Mouse (Mus musculus) layer of hippocampus, adult 6 months (tissue): ENCODE results near the gene Klhdc9. TPM values are rescaled to one million over a fixed set of nuclear protein-coding genes. Genes with fewer than 3 reads are reported as not detected.

ENCODE experiments used
- long read RNA-seq, 2 experiments: library from polyadenylated mRNA; unstranded; transcript quantifications; one replicate each; pipeline ENCODE4 v2.0.0; 2019 to 2020
- polyA plus RNA-seq: library from polyadenylated mRNA; unstranded; fragments of <200 nt; fragmentation: Nextera tagmentation; gene quantifications from 2 replicates; pipeline ENCODE4 v1.2.3, GENCODE M21; 2021

Gene Klhdc9
- 9.4 and 9.8 TPM in 2 replicates for polyA plus RNA-seq
- long read RNA-seq, experiment 1, transcript Klhdc9-201 (4 exons, 1,558 nt): major isoform, 17 of 22 reads
- long read RNA-seq, experiment 1, partial matches to known transcripts: 3 of 22 reads
- long read RNA-seq, experiment 1, other reads (novel, unspliced or antisense): 2 of 22 reads
- long read RNA-seq, experiment 2, transcript Klhdc9-201 (4 exons, 1,558 nt): major isoform, 25 of 27 reads
- long read RNA-seq, experiment 2, partial matches to known transcripts: 0 of 27 reads
- long read RNA-seq, experiment 2, other reads (novel, unspliced or antisense): 2 of 27 reads

GRCm38 (mm10) chr1:171360656-171361055 is at the start of gene Klhdc9:
Klhdc9 (minus strand) TSS chr1:171360798.

DNA sequence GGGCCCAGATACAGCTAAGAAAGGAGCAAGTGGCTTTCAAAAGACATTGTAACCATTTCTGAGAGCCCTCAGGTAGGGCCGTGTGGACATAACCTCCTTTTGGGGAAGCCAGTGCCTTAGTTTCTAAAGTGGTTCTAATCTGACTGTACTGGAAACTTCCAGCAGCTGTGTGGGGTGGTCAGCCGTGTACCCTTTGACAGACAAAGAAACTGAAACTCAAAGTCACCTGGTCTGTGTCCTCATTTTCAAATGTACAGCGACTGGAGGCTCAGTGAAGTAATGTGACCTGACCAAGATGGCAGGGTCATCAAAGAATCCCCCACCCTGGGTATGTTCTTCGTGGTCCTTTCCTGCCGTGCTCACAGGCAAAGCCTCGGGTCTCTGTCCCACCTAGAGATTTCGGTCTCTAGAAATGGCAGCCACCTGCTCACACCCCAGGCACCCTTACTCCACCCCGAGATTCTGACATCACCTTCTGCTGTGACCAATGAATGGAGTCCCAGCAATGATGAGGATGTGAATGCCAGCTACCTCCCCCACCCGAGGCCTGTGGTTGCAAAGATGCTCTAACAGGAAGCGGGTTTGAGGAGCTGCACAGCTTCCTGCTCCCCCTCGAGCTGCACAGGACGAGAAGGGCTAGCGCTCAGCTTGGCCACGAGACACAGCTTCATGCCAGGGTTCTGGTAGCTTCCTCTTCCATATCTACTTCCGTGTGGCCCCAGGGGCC is 27.9 kb upstream of the Klhdc9 start, which contains the start of gene Arhgap30:
TSS of gene Arhgap30 (plus strand) at position 579 of the 727 bp plus-strand sequence.

GRCm38 (mm10) chr1:171369845-171370556 is 9.4 kb upstream of the Klhdc9 start, which contains the start of gene Nectin4:
Nectin4 (plus strand) TSS chr1:171370099.

GRCm38 (mm10) chr1:171345225-171346094 is 15.1 kb downstream of the Klhdc9 start, which contains the start of the genes Nit1 and Pfdn2:
Nit1 (minus strand) TSS chr1:171345646.
Pfdn2 (plus strand) TSS chr1:171345670.

DNA sequence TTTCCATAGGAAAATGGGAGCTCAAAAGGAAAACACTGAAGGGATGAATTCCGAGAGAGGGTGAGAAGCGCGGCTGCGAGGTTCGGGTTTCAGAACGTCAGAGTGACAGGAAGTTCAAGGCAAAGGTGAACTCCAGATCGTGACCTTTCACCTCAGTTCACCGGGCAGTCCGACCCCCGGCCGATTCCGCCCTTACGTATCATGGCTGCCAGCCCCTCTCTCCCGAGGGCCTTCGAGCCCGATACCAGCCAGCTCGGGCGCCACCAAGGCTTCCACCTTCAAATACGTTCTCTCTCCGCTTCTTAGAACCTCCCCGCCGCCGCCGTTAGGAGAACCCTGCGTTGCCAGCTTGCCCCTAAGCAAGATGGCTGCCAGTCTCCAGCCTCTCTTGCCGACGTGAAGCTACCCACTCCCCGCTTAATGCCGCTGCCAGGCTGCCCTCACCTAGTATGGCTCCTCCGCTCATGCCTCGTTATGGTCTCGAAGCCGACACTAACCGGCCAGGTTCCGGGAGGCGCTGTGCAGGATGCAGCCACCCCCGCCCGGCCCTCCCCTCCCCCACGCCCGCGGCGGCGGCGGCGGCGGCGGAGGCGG is 31.7 kb downstream of the Klhdc9 start, which contains the start of gene Dedd:
TSS of gene Dedd (plus strand) at position 307 of the 594 bp plus-strand sequence.

Other genes starting within 250 kb of the Klhdc9 start
- gene Cfap126, start 246.9 kb downstream of the Klhdc9 start, polyA plus RNA-seq: 4.3 and 7.5 TPM in 2 replicates
- gene Sdhc, start 210.2 kb downstream of the Klhdc9 start, polyA plus RNA-seq: 67.1 and 75.0 TPM in 2 replicates
- not detected in 2 replicates for gene Mpz, start 210.1 kb downstream of the Klhdc9 start, polyA plus RNA-seq
- gene Pcp4l1, start 164.5 kb downstream of the Klhdc9 start, polyA plus RNA-seq: 51.6 and 80.2 TPM in 2 replicates
- 0.09 TPM in 1 of 2 replicates, not detected in the other for gene Nr1i3, start 146.8 kb downstream of the Klhdc9 start, polyA plus RNA-seq
- gene Tomm40l, start 138.3 kb downstream of the Klhdc9 start, polyA plus RNA-seq: 87.6 and 97.2 TPM in 2 replicates
- 4.8 and 6.2 TPM in 2 replicates for gene Apoa2, start 135.7 kb downstream of the Klhdc9 start, polyA plus RNA-seq
- 114 and 119 TPM in 2 replicates for gene Fcer1g, start 126.4 kb downstream of the Klhdc9 start, polyA plus RNA-seq
- 5.2 and 5.5 TPM in 2 replicates for gene Adamts4, start 110.4 kb downstream of the Klhdc9 start, polyA plus RNA-seq
- 112 and 142 TPM in 2 replicates for gene Ndufs2, start 109.4 kb downstream of the Klhdc9 start, polyA plus RNA-seq
- 59.3 and 66.2 TPM in 2 replicates for gene B4galt3, start 90.5 kb downstream of the Klhdc9 start, polyA plus RNA-seq
- 7.7 and 9.4 TPM in 2 replicates for gene Ppox, start 79.6 kb downstream of the Klhdc9 start, polyA plus RNA-seq
- 45.9 and 51.2 TPM in 2 replicates for gene Usp21, start 72.8 kb downstream of the Klhdc9 start, polyA plus RNA-seq
- gene Ufc1, start 65.8 kb downstream of the Klhdc9 start, polyA plus RNA-seq: 186 and 192 TPM in 2 replicates
- 30.4 and 30.5 TPM in 2 replicates for gene Dedd, start 31.7 kb downstream of the Klhdc9 start, polyA plus RNA-seq
- gene Nit1, start 15.2 kb downstream of the Klhdc9 start, polyA plus RNA-seq: 30.4 and 30.8 TPM in 2 replicates
- gene Pfdn2, start 15.1 kb downstream of the Klhdc9 start, polyA plus RNA-seq: 139 and 143 TPM in 2 replicates
- 1.7 and 2.2 TPM in 2 replicates for gene Nectin4, start 9.3 kb upstream of the Klhdc9 start, polyA plus RNA-seq
- gene Arhgap30, start 28.2 kb upstream of the Klhdc9 start, polyA plus RNA-seq: 0.48 and 0.65 TPM in 2 replicates
- gene Usf1, start 50.5 kb upstream of the Klhdc9 start, polyA plus RNA-seq: 36.7 and 37.4 TPM in 2 replicates
- gene Tstd1, start 58.1 kb upstream of the Klhdc9 start, polyA plus RNA-seq: 1.4 and 2.3 TPM in 2 replicates
- 9.5 and 13.0 TPM in 2 replicates for gene F11r, start 76.7 kb upstream of the Klhdc9 start, polyA plus RNA-seq
- gene Alyref2, start 142.7 kb upstream of the Klhdc9 start, polyA plus RNA-seq: 7.4 and 7.6 TPM in 2 replicates
- gene Itln1, start 174.5 kb upstream of the Klhdc9 start, polyA plus RNA-seq: not detected in 2 replicates
- gene Cd244a, start 198.4 kb upstream of the Klhdc9 start, polyA plus RNA-seq: not detected in 2 replicates
- 0.10 and 0.11 TPM in 2 replicates for gene Ly9, start 246.6 kb upstream of the Klhdc9 start, polyA plus RNA-seq